31 mouse cellular contexts compared by ENCODE assay signal in genomic region chr7:81196796-81197195, GRCm38 (mm10). TPM values are rescaled to one million over a fixed set of nuclear protein-coding genes. Genes with fewer than 3 reads are reported as not detected.
DNase-seq lines count a peak whose midpoint lies in the region; ATAC-seq lines count a peak whose summit lies in the region.
"Had no signal": no experiment of that assay in that cellular context is flagged by ENCODE, and none has a peak within 500 bp of the region (broad histone marks: within the 10 kb centered on the region; RNA-seq: fewer than 3 reads in every experiment).

No protein-coding gene starts in this region.

- peak; percentile 69 for DNase-seq in embryonic facial prominence, embryonic 14.5 days (ENCODE audit: low spot score)
- no peak for DNase-seq in embryonic facial prominence, embryonic 10.5 days (ENCODE audit: low spot score)
- DNase-seq in lung, postnatal 36 days = peak; percentile 34
- DNase-seq in lung, adult 18-20 months = no peak
- DNase-seq in neural tube, embryonic 10.5 days (ENCODE audit: extremely low spot score, low spot score) = no peak
- DNase-seq: adrenal gland, postnatal 14 days; cerebellum, adult 11 months; cerebellum, adult 9-10 months; cerebellum, postnatal 36 days; forebrain, postnatal 0 days; kidney, adult 2 months; kidney, postnatal 36 days; right cerebral cortex, postnatal 4 days had no signal

- no peaks in the 10 kb centered on the region for H3K27me3 ChIP-seq in embryonic facial prominence, embryonic 14.5 days (replicated peaks; ENCODE audit: control insufficient read depth, insufficient read depth, low read length)
- no peaks in the 10 kb centered on the region for H3K27me3 ChIP-seq in embryonic facial prominence, embryonic 10.5 days (replicated peaks; ENCODE audit: low read depth, poor library complexity, severe bottlenecking)
- H3K27me3 ChIP-seq: embryonic facial prominence, embryonic 12.5 days; forebrain, embryonic 12.5 days; heart, embryonic 15.5 days; hindbrain, embryonic 12.5 days; intestine, embryonic 15.5 days; limb, embryonic 12.5 days; liver, embryonic 15.5 days; neural tube, embryonic 13.5 days had no signal

- H3K36me3 ChIP-seq in embryonic facial prominence, embryonic 14.5 days (ENCODE audit: control insufficient read depth, insufficient read depth, low read length) = no peaks in the 10 kb centered on the region
- H3K36me3 ChIP-seq in embryonic facial prominence, embryonic 10.5 days (replicated peaks) = no peaks in the 10 kb centered on the region
- H3K36me3 ChIP-seq: embryonic facial prominence, embryonic 12.5 days; forebrain, embryonic 12.5 days; heart, embryonic 10.5 days; heart, embryonic 15.5 days; hindbrain, embryonic 12.5 days; intestine, embryonic 15.5 days; limb, embryonic 12.5 days; liver, embryonic 15.5 days; neural tube, embryonic 13.5 days had no signal

- 66% methylated on average over 3 of the region's 3 CpGs for WGBS in embryonic facial prominence, embryonic 14.5 days
- WGBS in embryonic facial prominence, embryonic 10.5 days = 73% methylated on average over 3 of the region's 3 CpGs

- no peak overlapping the region for H3K9ac ChIP-seq in embryonic facial prominence, embryonic 14.5 days (ENCODE audit: low read depth, low read length)
- H3K9ac ChIP-seq: embryonic facial prominence, embryonic 12.5 days; forebrain, embryonic 12.5 days; forebrain, postnatal 0 days; heart, embryonic 15.5 days; hindbrain, embryonic 12.5 days; intestine, embryonic 15.5 days; limb, embryonic 12.5 days; liver, embryonic 15.5 days; neural tube, embryonic 13.5 days had no signal

- H3K27ac ChIP-seq in embryonic facial prominence, embryonic 14.5 days (replicated peaks; ENCODE audit: low read depth, low read length) = no peak overlapping the region
- no peak overlapping the region for H3K27ac ChIP-seq in embryonic facial prominence, embryonic 10.5 days (replicated peaks)
- H3K27ac ChIP-seq: embryonic facial prominence, embryonic 12.5 days; forebrain, embryonic 12.5 days; heart, embryonic 10.5 days; heart, embryonic 15.5 days; hindbrain, embryonic 12.5 days; hindbrain, postnatal 0 days; intestine, embryonic 15.5 days; layer of hippocampus, adult 2 months; left cerebral cortex, adult 2 months; limb, embryonic 12.5 days; liver, embryonic 15.5 days; neural tube, embryonic 13.5 days had no signal

- peaks cover 15% of the 10 kb centered on the region for H3K4me1 ChIP-seq in embryonic facial prominence, embryonic 14.5 days (ENCODE audit: control insufficient read depth, insufficient read depth, low read length)
- peaks cover 19% of the 10 kb centered on the region for H3K4me1 ChIP-seq in embryonic facial prominence, embryonic 10.5 days

- H3K4me2 ChIP-seq in embryonic facial prominence, embryonic 14.5 days (ENCODE audit: low read depth, low read length) = no peak overlapping the region
- H3K4me2 ChIP-seq: embryonic facial prominence, embryonic 12.5 days; forebrain, embryonic 12.5 days; heart, embryonic 15.5 days; hindbrain, embryonic 12.5 days; intestine, embryonic 15.5 days; limb, embryonic 12.5 days; liver, embryonic 15.5 days; midbrain, embryonic 11.5 days; neural tube, embryonic 13.5 days had no signal

- H3K9me3 ChIP-seq in embryonic facial prominence, embryonic 14.5 days (ENCODE audit: control insufficient read depth, low read length) = no peaks in the 10 kb centered on the region
- no peaks in the 10 kb centered on the region for H3K9me3 ChIP-seq in embryonic facial prominence, embryonic 10.5 days
- H3K9me3 ChIP-seq: embryonic facial prominence, embryonic 12.5 days; forebrain, embryonic 12.5 days; heart, embryonic 10.5 days; heart, embryonic 15.5 days; hindbrain, embryonic 12.5 days; intestine, embryonic 15.5 days; limb, embryonic 12.5 days; liver, embryonic 15.5 days; neural tube, embryonic 13.5 days had no signal

- ATAC-seq in embryonic facial prominence, embryonic 14.5 days (ENCODE audit: low read depth) = peak; percentile 62
- 0 out of 2 replicates have a peak, but pooled peaks have one; percentile 16 for ATAC-seq in megakaryocyte, adult 5-6 weeks (ENCODE audit: poor library complexity, severe bottlenecking)
- ATAC-seq in activated CD4-positive, CD25-positive, alpha-beta regulatory T cell, adult 4 months = no peak
- ATAC-seq: CD4-positive, CD25-positive, alpha-beta regulatory T cell, adult 4 months; forebrain, postnatal 0 days; hindbrain, postnatal 0 days; intestine, embryonic 15.5 days; midbrain, embryonic 16.5 days had no signal

- no peak overlapping the region for H3K4me3 ChIP-seq in embryonic facial prominence, embryonic 14.5 days (ENCODE audit: low read depth, low read length)
- H3K4me3 ChIP-seq in embryonic facial prominence, embryonic 10.5 days = no peak overlapping the region
- H3K4me3 ChIP-seq: embryonic facial prominence, embryonic 12.5 days; erythroblast, embryonic 14.5 days; forebrain, embryonic 12.5 days; heart, embryonic 10.5 days; heart, embryonic 15.5 days; hindbrain, embryonic 12.5 days; intestine, embryonic 15.5 days; layer of hippocampus, adult 2 months; left cerebral cortex, adult 2 months; limb, embryonic 12.5 days; liver, embryonic 15.5 days; neural tube, embryonic 13.5 days had no signal

RNA-seq across cellular contexts. Expression of gene Pde8a, which starts 16.6 kb away (rescaled TPM):
- 9.3 and 9.6 TPM in 2 replicates for polyA plus RNA-seq in embryonic facial prominence, embryonic 14.5 days (2014; fragmentation: Nextera tagmentation; extraction: Ambion mirVana)
- polyA plus RNA-seq in embryonic facial prominence, embryonic 10.5 days (2016; fragmentation: Nextera tagmentation; extraction: Ambion mirVana) = 2.2 and 2.4 TPM in 2 replicates
- total RNA-seq in megakaryocyte, adult 5-6 weeks (2015) = 14.4 and 15.9 TPM in 2 replicates
- 6.4 and 8.4 TPM in 2 replicates for total RNA-seq in megakaryocyte, adult 5-6 weeks (2017)
- polyA plus RNA-seq in activated CD4-positive, CD25-positive, alpha-beta regulatory T cell, adult 4 months (2017; shearing (Covaris generic)) = 1 to 10 TPM; 1.1 to 2.3 TPM
- polyA plus RNA-seq: erythroblast, embryonic 14.5 days had no signal

Comparison
In these comparisons a context has a peak if more than half of its experiments do, and no peak if none do; other contexts are left out.
1. DNase-seq: peak in embryonic facial prominence, embryonic 14.5 days (single experiment) and lung, postnatal 36 days (single experiment); none in embryonic facial prominence, embryonic 10.5 days (single experiment), lung, adult 18-20 months (0 of 2) and neural tube, embryonic 10.5 days (single experiment).